Mouse (Mus musculus) frontal cortex, postnatal 14 days (tissue): ENCODE measurements at regions not wholly inside any gene's neighbourhood (a gene's known extent, or its start where the extent isn't known, plus 50 kb on each side); places are given as distances from the start of the nearest gene placed in this dataset.
A peak's percentile ranks its signal among the peaks of the same experiment; 100 is the strongest.

Experiments
- DNase-seq, 2 experiments: peaks; one replicate each; pipeline ENCODE4 v3.0.0; 2022; ENCODE audit warnings: low spot score in 2 of 2

- DNase-seq: no peak
Observed at GRCm38 (mm10) chr19:30289721-30290120, 57.0 kb downstream of the Mbl2 start.

- peak in 1 of 2 experiments; percentile 22 for DNase-seq
Observed at GRCm38 (mm10) chr19:30295263-30295704, 62.5 kb downstream of the Mbl2 start.

GRCm38 (mm10) chr19:30296024-30296423, 63.3 kb downstream of the Mbl2 start:
- DNase-seq: no peak

- DNase-seq: no peak
Observed at GRCm38 (mm10) chr19:30299536-30299935, 66.8 kb downstream of the Mbl2 start.

- no peak for DNase-seq
Observed at GRCm38 (mm10) chr19:30302281-30302680, 69.5 kb downstream of the Mbl2 start.

- no peak for DNase-seq
Observed at GRCm38 (mm10) chr19:30306379-30306778, 73.6 kb downstream of the Mbl2 start.

- no peak for DNase-seq
Observed at GRCm38 (mm10) chr19:30306919-30307318, 74.2 kb downstream of the Mbl2 start.

GRCm38 (mm10) chr19:30317314-30317713, 84.6 kb downstream of the Mbl2 start:
- DNase-seq: no peak

GRCm38 (mm10) chr19:30327693-30328092, 95.0 kb downstream of the Mbl2 start:
- no peak for DNase-seq

- DNase-seq: no peak
Observed at GRCm38 (mm10) chr19:30328886-30329285, 96.1 kb downstream of the Mbl2 start.

GRCm38 (mm10) chr19:30330792-30331191, 98.0 kb downstream of the Mbl2 start:
- no peak for DNase-seq

GRCm38 (mm10) chr19:30331850-30332249, 99.1 kb downstream of the Mbl2 start:
- DNase-seq: no peak

- no peak for DNase-seq
Observed at GRCm38 (mm10) chr19:30344401-30344800, 111.7 kb downstream of the Mbl2 start.

GRCm38 (mm10) chr19:30348924-30349323, 116.2 kb downstream of the Mbl2 start:
- DNase-seq: no peak

GRCm38 (mm10) chr19:30354981-30355380, 122.2 kb downstream of the Mbl2 start:
- no peak for DNase-seq

- no peak for DNase-seq
Observed at GRCm38 (mm10) chr19:30358961-30359360, 126.2 kb downstream of the Mbl2 start.

- no peak for DNase-seq
Observed at GRCm38 (mm10) chr19:30371901-30372300, 139.2 kb downstream of the Mbl2 start.

- DNase-seq: no peak
Observed at GRCm38 (mm10) chr19:30379767-30380166, 147.0 kb downstream of the Mbl2 start.

- DNase-seq: no peak
Observed at GRCm38 (mm10) chr19:30380515-30381206, 147.9 kb downstream of the Mbl2 start.

GRCm38 (mm10) chr19:30393791-30394190, 155.7 kb downstream of the Dkk1 start:
- no peak for DNase-seq

- no peak for DNase-seq
Observed at GRCm38 (mm10) chr19:30406943-30407342, 142.5 kb downstream of the Dkk1 start.

GRCm38 (mm10) chr19:30419556-30420280, 129.7 kb downstream of the Dkk1 start:
- no peak for DNase-seq

- no peak for DNase-seq
Observed at GRCm38 (mm10) chr19:30425627-30426026, 123.8 kb downstream of the Dkk1 start.
